Mouse (Mus musculus): ENCODE results near the gene Fbxo24. TPM values are rescaled to one million over a fixed set of nuclear protein-coding genes. Genes with fewer than 3 reads are reported as not detected.

Fbxo24 gene
- total RNA-seq (2014; rRNA removed) (0.07 TPM in 1 of 2 replicates, not detected in the other), polyA plus RNA-seq (2012; rRNA removed) (0.05 and 0.06 TPM in 2 replicates)

- Histone ChIP-seq H3K4me3 (ENCODE audit: insufficient read depth, low read depth, low read length) (peak within 1 kb of the TSS; percentile 84), H3K9ac (ENCODE audit: low read depth, low read length) (peak within 1 kb of the TSS; percentile 92), H3K4me1 (ENCODE audit: control insufficient read depth, insufficient read depth, low read length) (no peaks in the 10 kb centered on the region), H3K27me3 (ENCODE audit: control insufficient read depth, insufficient read depth, low read length) (no peaks in the 10 kb centered on the region), H3K79me2 (ENCODE audit: control insufficient read depth, insufficient read depth, low read length) (peaks cover 6% of the 10 kb centered on the region; the same call in 1 of the 2 replicates), H3K27ac (replicated peaks; ENCODE audit: insufficient read depth, low read depth, low read length) (peak within 1 kb of the TSS; percentile 71), H3K36me3 (ENCODE audit: control insufficient read depth, insufficient read depth, low read length) (no peaks in the 10 kb centered on the region)
- WGBS: under 1% methylated on average over 46 of the region's 46 CpGs
- TF ChIP-seq CTCF (IDR thresholded peaks at IDR 0.05; ENCODE audit: low read depth, low read length) (no peak), POLR2A (IDR thresholded peaks at IDR 0.05; ENCODE audit: extremely low read depth, insufficient read depth, low read length) (peak; percentile 83; the same call in 1 of the 2 replicates)
- peak; percentile 100 for DNase-seq (ENCODE audit: extremely low read depth, low read depth, low spot score)
Measured at GRCm38 (mm10) chr5:137628498-137629305, at the start of gene Fbxo24, which contains the start of the genes Lrch4 and Gm20605. TSS of gene Fbxo24 (minus strand) at chr5:137629002. TSS of gene Lrch4 (plus strand) at chr5:137629121. TSS of gene Gm20605 (plus strand) at chr5:137629175.

- Histone ChIP-seq H3K27me3 (ENCODE audit: control insufficient read depth, insufficient read depth, low read length) (no peaks in the 10 kb centered on the region), H3K4me1 (ENCODE audit: control insufficient read depth, insufficient read depth, low read length) (peaks cover 44% of the 10 kb centered on the region), H3K4me3 (ENCODE audit: insufficient read depth, low read depth, low read length) (no peak overlapping the region), H3K36me3 (ENCODE audit: control insufficient read depth, insufficient read depth, low read length) (no peaks in the 10 kb centered on the region), H3K79me2 (ENCODE audit: control insufficient read depth, insufficient read depth, low read length) (peaks cover 29% of the 10 kb centered on the region; the same call in 1 of the 2 replicates), H3K9ac (ENCODE audit: low read depth, low read length) (no peak overlapping the region), H3K27ac (replicated peaks; ENCODE audit: insufficient read depth, low read depth, low read length) (0 out of 2 replicates have a peak overlapping the region, but pooled peaks have one; percentile 28)
- WGBS: 91% methylated on average over 8 of the region's 8 CpGs
- TF ChIP-seq POLR2A (IDR thresholded peaks at IDR 0.05; ENCODE audit: extremely low read depth, insufficient read depth, low read length) (no peak), CTCF (IDR thresholded peaks at IDR 0.05; ENCODE audit: low read depth, low read length) (no peak)
- DNase-seq (ENCODE audit: extremely low read depth, low read depth, low spot score): no peak
Measured at GRCm38 (mm10) chr5:137677859-137678258, 49.1 kb upstream of the Fbxo24 start.

- H3K4me1 ChIP-seq (ENCODE audit: control insufficient read depth, insufficient read depth, low read length): peaks cover 52% of the 10 kb centered on the region
Measured at GRCm38 (mm10) chr5:137674786-137675185, 46.0 kb upstream of the Fbxo24 start.

GRCm38 (mm10) chr5:137673015-137673414 lies 44.2 kb upstream of the Fbxo24 start:
- H3K36me3 ChIP-seq (ENCODE audit: control insufficient read depth, insufficient read depth, low read length): no peaks in the 10 kb centered on the region
- H3K79me2 ChIP-seq (ENCODE audit: control insufficient read depth, insufficient read depth, low read length): peaks cover 27% of the 10 kb centered on the region; the same call in 1 of the 2 replicates
- DNase-seq (ENCODE audit: extremely low read depth, low read depth, low spot score): peak; percentile 72
- no peak overlapping the region for H3K4me3 ChIP-seq (ENCODE audit: insufficient read depth, low read depth, low read length)
- peak overlapping the region; percentile 79 for H3K27ac ChIP-seq (replicated peaks; ENCODE audit: insufficient read depth, low read depth, low read length)
- TF ChIP-seq CTCF (IDR thresholded peaks at IDR 0.05; ENCODE audit: low read depth, low read length): no peak
- TF ChIP-seq POLR2A (IDR thresholded peaks at IDR 0.05; ENCODE audit: extremely low read depth, insufficient read depth, low read length): no peak
- no peak overlapping the region; the same call in 1 of the 2 replicates for H3K9ac ChIP-seq (ENCODE audit: low read depth, low read length)
- 10% methylated on average over 6 of the region's 6 CpGs for WGBS
- peaks cover 49% of the 10 kb centered on the region for H3K4me1 ChIP-seq (ENCODE audit: control insufficient read depth, insufficient read depth, low read length)
- no peaks in the 10 kb centered on the region for H3K27me3 ChIP-seq (ENCODE audit: control insufficient read depth, insufficient read depth, low read length)

More at GRCm38 (mm10) chr5:137674786-137675185, 46.0 kb upstream of the Fbxo24 start:
- H3K4me3 ChIP-seq (ENCODE audit: insufficient read depth, low read depth, low read length): peak overlapping the region; percentile 10; the same call in 1 of the 2 replicates
- TF ChIP-seq CTCF (IDR thresholded peaks at IDR 0.05; ENCODE audit: low read depth, low read length): no peak
- TF ChIP-seq POLR2A (IDR thresholded peaks at IDR 0.05; ENCODE audit: extremely low read depth, insufficient read depth, low read length): no peak
- H3K27me3 ChIP-seq (ENCODE audit: control insufficient read depth, insufficient read depth, low read length): no peaks in the 10 kb centered on the region
- WGBS: 37% methylated on average over 8 of the region's 8 CpGs
- H3K27ac ChIP-seq (replicated peaks; ENCODE audit: insufficient read depth, low read depth, low read length): peak overlapping the region; percentile 97
- H3K9ac ChIP-seq (ENCODE audit: low read depth, low read length): peak overlapping the region; percentile 61
- no peaks in the 10 kb centered on the region for H3K36me3 ChIP-seq (ENCODE audit: control insufficient read depth, insufficient read depth, low read length)
- H3K79me2 ChIP-seq (ENCODE audit: control insufficient read depth, insufficient read depth, low read length): peaks cover 24% of the 10 kb centered on the region; the same call in 1 of the 2 replicates
- peak; percentile 99 for DNase-seq (ENCODE audit: extremely low read depth, low read depth, low spot score)

- H3K79me2 ChIP-seq (ENCODE audit: control insufficient read depth, insufficient read depth, low read length): peaks cover 23% of the 10 kb centered on the region; the same call in 1 of the 2 replicates
- H3K9ac ChIP-seq (ENCODE audit: low read depth, low read length): no peak overlapping the region
- no peak overlapping the region for H3K4me3 ChIP-seq (ENCODE audit: insufficient read depth, low read depth, low read length)
- H3K27ac ChIP-seq (replicated peaks; ENCODE audit: insufficient read depth, low read depth, low read length): peak overlapping the region; percentile 79
- no peak for DNase-seq (ENCODE audit: extremely low read depth, low read depth, low spot score)
- peaks cover 46% of the 10 kb centered on the region for H3K4me1 ChIP-seq (ENCODE audit: control insufficient read depth, insufficient read depth, low read length)
- H3K27me3 ChIP-seq (ENCODE audit: control insufficient read depth, insufficient read depth, low read length): no peaks in the 10 kb centered on the region
- peaks cover 2% of the 10 kb centered on the region for H3K36me3 ChIP-seq (ENCODE audit: control insufficient read depth, insufficient read depth, low read length)
- WGBS: 71% methylated on average over 5 of the region's 5 CpGs
- TF ChIP-seq CTCF (IDR thresholded peaks at IDR 0.05; ENCODE audit: low read depth, low read length) (no peak), POLR2A (IDR thresholded peaks at IDR 0.05; ENCODE audit: extremely low read depth, insufficient read depth, low read length) (no peak)
Measured at GRCm38 (mm10) chr5:137672361-137672760, 43.6 kb upstream of the Fbxo24 start.
